Mouse (Mus musculus) small intestine, adult 2 months (tissue): ENCODE measurements around the gene Wdfy3.

Experiments used
- CTCF ChIP-seq: fragments of 200-500 bp; IDR thresholded peaks from 2 replicates; pipeline ENCODE4 v1.5.1; 2012; ENCODE audit warnings: low read depth, mild to moderate bottlenecking, control low read depth, inconsistent platforms, low read length, moderate library complexity, mixed read lengths; ENCODE audit not compliant: insufficient replicate concordance, insufficient read length; ENCODE audit errors: extremely low read depth
- POLR2A ChIP-seq: fragments of 200-500 bp; IDR thresholded peaks from 2 replicates; pipeline ENCODE4 v1.6.1; 2012; ENCODE audit warnings: low read depth, mild to moderate bottlenecking, control low read depth, inconsistent platforms, low read length, moderate library complexity

- TF ChIP-seq POLR2A (no peak), CTCF (no peak)
Observed at GRCm38 (mm10) chr5:102052906-102053305, 16.8 kb downstream of the Wdfy3 start.
